Mouse (Mus musculus) lung, postnatal 14 days (tissue): ENCODE results near the gene Pgm3.

Source experiments
- DNase-seq: peaks from one replicate; pipeline ENCODE4 v3.0.0; 2021

Pgm3 gene

DNA sequence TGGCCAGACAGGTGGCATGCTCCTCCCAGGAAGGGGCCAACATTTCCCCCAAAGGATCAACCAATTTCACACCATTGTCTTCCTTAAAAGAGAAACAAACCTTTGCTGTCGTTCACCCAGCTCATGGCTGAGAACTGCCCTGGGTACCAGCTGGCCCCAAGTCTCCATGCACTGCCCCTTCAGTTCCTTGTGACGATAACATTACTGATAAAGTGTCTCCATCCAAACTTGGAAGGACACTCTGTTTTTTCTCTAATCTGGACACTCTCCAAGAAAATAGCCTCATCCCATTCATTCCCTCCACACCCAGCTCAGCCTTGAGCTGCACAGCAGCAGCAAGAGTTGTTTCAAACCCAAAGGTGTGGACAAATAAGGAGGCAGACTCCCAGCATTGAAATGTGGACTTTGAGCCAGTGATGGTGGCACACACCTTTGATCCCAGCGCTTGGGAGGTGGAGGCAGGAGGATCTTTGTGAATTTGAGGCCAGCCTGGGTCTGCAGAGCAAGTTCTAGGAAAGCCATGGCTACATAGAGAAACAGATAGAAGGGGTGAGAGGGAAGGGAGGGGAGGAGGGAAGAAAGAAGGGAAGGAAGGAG is 2.2 kb downstream of the Pgm3 start:
- no peak for DNase-seq

DNA sequence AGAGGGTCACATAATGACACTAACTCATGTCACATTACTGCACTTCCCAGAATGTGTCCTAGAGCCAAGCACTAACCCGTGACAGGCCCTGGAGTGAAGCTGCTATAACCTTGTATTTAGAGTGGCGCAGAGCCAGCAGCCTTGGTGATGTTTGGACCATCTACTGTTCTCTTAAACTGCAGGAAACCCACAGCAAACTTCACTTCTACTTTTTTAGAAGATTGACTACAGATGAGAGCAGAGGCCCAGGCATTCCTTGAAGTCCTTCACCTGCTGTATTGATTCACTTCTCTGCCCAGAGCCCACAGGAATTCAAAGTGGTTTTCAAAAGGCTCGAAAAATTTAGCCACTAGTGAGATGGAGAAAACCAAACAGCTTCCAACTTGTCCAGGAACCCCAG is 11.1 kb downstream of the Pgm3 start:
- DNase-seq, result peak; percentile 29

DNA sequence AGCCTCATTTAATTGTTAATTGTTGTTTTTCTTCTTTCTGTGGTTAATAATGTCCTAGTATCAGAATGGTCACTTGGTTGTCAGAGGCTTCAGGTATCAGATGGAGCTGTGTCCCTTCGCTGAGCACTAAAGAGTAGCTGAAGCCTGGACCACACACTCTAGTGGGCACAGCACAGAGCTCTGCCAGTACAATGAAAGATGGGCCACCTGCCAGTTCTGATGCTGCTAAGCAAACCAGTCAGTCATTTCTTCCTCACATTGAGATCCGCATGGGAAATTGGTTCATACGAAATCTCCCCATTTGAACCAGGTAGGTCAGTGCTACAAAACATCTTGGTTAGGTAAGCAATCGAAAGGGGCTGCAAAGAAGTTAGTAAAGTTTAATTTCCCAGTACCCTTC is 17.0 kb downstream of the Pgm3 start:
- DNase-seq, result no peak

DNA sequence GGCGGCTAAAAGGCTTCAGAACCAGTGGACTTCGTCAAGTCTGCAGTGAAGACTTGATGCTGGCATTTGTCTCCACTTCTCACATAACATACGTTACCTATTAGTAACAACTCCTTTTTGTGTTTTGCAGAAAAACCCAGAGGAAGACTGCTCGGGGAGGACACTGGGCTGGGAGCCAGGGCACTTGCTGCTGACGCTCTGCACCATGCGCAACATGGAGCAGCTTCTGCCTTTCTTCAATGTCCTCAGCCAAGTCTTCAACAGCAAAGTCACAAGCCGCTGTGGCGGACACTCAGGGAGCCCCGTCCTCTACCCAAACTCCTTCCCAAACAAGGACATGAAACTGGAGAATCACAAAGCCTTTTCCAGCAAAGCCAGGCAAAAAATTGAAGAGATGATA is 17.8 kb downstream of the Pgm3 start:
- DNase-seq, result no peak

DNA sequence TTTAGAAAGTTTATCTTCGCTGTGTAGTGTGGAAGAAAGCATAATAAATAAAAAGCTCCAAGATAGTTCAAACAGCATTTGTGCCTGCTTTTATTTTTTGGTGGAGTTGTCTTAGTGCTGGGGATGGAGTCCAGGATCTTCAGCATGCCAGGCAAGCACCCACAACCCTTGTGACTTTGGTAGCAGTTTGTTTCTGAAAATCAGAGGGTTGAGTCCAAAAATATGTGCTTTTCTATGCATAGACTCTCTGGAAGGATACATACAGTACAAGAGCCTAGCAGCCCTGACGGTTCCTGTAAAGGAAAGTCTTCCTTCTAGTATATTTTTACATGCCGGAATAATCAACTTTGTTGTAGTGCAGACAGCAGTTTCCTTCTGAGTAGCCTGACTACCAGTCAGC is 20.9 kb downstream of the Pgm3 start:
- DNase-seq, result no peak

DNA sequence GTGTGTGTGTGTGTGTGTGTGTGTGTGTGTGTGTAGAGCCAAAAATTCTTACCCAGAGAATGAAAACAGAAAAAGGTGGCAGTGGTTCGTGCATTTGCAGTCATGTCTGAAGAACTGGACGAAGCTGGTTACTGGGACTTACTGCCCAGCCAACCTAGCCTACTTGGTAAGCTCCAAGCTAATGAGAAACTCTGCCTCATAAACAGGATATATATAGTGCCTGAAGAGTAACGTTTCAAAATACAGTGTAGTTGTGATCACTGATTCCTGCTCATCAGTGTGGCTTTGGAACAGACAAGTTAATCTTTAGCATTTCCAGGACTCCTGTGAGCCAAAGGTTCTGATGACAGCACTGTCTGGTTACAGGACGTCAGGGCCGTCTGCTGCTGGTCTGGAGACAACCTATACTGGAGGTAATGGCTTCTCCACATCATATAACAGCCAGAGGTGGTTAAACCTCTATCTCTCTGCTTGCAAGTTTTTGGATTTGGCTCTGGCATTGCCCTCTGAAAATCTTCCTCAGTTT is 21.9 kb downstream of the Pgm3 start:
- DNase-seq, result no peak

DNA sequence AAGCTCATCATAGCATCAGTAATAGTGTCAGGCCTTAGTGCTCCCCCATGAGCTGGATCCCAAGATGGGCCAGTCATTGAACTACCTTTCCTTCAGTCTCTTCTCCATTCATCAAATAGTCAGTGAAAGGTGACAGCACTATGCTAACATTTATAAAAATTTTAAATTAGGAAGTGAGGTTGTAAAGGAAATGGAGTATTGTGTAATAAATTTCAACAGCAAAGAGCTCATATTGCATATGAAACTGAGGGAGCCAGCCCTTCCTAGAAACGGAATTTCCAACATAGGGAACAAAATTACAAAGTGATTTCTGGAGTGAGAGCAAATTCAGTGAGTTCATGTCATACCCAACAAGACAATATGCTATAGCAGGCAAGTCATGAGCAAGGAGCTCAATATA is 27.1 kb downstream of the Pgm3 start:
- DNase-seq, result no peak

DNA sequence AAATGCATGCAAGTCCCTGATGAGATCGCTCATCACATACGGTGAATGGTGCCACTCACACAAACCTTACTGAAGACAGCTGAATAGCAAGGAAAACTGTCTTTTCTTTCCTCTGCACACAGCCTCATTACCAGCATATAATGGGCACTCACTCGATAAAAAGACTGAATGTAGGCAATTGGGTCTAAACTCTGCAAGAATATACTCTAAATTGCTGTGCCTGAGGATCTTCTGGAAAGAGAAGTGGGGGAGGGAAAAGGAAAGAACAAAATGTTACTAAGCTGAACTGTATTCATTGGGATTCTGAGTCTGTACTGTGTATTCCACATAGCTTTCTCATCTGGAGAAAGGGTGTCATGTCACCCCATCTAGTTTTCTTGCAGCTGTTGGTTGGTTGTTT is 28.2 kb downstream of the Pgm3 start:
- no peak for DNase-seq

DNA sequence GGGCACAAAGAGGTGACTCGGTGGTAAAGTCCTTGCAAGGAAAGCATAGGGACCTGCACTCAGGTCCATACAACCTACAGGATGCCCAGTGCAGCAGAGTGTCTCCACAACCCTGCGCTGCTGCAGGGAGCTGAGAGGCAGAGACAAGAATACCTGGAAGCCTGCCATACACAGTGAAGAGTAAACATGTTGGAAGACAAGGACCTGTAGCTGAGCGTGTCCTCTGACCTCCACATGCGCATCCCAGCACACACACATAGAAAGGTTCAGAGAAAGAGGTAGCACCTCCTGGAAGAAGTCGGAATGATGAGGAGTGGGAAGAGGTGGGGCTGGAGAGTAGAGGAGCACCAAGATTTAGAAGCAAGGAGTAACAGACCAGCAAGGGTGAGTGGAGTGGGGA is 37.6 kb downstream of the Pgm3 start:
- no peak for DNase-seq

DNA sequence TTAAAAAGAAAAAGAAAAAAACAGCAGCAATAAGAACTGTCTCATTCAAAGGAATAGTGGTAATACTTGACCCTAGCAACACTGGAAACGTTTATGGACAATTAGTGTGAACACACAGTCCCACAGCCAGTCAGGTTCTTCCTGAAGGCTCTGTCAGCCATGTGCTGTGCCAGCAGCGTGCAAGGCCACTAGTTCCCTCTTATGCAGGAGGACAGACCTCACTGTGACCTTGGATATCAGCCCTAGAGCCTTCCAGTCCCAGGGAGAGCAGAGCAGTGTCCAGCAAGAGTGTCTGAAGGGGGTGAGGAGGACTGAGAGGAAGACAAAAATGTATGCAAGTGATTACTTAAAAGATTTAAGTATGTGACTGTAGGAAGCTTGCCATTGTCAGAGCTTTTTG is 46.0 kb downstream of the Pgm3 start:
- no peak for DNase-seq

DNA sequence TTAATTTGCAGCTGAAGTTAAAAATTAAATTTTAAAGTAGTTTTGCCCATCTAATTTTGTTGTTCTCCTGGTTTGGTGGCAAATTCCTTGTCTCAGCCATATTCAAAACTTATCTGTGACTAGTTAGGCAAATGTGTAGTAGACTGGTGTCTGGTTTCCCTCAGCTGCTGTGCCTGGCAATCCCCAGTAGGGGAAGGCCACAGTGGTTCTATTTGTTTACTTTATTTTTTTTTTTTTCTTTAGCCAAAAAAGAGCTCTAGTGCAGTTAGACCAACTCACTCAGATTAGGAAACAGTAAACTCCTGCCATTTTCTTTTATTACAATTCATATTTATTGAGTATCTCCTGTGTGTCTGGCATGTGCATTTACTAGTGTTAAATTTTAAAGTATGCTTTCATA is 49.3 kb downstream of the Pgm3 start:
- no peak for DNase-seq

DNA sequence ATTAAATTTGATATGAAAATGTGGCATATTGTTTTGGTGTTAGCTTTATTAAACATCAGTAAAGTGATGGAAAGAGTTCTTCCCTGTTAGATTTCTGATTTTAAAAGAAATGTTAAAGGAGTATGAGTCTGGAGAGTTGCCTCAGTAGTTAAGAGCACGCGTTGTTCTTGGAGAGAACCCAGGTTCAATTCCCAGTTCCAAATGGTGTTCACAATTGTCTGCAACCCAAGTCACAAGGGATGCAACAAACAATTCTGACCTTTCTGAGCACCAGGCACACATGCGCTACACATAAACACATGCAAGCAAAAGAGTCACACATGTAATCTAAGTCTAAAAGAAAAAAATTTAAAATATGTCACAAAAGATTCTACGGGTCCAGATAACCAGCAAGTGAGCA is 56.8 kb downstream of the Pgm3 start:
- no peak for DNase-seq

DNA sequence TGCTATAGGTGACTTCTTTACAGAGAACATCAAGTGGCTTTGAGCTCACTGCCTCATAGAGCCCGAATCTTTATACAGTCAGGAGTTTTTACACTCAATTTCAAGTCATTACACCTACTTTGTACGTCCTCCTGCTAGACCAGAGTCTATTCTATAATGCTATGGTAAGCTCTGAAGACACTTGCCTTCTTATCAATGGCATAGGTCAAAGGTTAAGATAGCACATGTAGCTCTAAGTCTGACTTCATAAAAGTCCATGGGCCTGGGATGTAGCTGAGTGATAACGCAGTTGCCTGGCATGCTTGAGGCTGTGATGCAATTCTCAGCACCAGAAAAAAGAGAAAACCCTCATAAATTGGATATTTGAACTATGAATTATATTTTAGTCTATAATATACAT is 57.3 kb downstream of the Pgm3 start:
- DNase-seq, result no peak

DNA sequence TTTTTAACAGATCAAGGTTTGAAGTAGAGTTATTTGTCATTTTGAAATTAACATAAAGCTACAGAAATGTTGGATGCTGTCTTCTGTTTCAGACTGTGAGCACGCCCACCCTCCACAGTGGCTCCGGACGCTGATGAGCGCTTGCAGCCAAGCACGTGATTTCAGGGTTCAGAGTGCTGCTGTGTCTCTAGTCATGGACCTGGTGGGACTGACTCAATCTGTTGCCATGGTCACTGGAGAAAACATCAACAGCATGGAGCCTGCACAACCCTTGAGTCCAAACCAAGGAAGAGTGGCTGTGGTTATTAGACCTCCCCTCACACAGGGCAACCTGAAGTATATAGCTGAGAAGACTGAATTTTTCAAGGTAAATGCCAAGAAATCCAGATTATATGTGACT is 57.9 kb downstream of the Pgm3 start:
- no peak for DNase-seq

DNA sequence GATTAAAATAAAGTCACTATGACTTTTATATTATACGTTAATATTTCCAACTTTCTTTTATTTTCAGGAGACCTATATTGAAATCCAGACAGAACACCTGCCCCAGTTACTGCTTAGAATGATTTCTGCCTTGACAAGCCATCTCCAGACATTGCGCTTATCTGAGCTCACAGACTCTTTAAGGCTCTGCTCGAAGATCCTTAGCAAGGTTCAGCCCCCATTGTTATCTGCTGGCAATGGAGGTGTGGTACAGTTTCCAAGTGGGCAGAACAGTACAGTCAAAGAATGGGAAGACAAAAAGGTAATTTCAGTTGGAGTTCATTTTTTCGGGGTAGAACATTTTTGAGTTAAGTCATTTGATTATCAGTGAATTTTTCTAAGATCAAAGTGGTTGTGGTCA is 64.2 kb downstream of the Pgm3 start:
- DNase-seq, result no peak
